Mouse (Mus musculus) spleen, adult 18-20 months (tissue): ENCODE results near the gene Plekha1.
A peak's percentile ranks its signal among the peaks of the same experiment; 100 is the strongest.

Experiments
- DNase-seq, 2 experiments: peaks; one replicate each; pipeline ENCODE4 v3.0.0; 2022; ENCODE audit warnings: mixed read lengths in 2 of 2

Gene Plekha1

DNA sequence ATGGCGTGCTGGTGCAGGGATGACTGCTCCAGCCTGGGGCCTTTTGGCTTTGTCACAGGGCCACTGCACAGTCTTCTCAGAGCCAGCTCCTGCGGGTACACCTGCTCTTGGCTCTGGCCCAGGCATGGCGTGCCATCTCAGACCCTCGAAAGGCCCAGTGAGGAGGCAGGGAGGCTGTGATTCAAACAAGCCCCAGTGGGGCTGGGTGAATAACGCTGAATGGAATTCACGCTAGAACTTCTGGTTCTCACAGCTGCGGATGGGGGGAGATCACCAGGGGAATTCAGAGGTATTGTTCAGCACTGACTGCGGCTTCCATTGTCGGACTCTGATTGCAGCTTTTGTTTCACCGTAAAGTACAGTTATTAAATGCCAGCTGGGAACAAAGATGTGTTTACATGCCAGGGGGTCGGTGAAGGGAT lies 4.8 kb upstream of the Plekha1 start:
- no peak for DNase-seq

DNA sequence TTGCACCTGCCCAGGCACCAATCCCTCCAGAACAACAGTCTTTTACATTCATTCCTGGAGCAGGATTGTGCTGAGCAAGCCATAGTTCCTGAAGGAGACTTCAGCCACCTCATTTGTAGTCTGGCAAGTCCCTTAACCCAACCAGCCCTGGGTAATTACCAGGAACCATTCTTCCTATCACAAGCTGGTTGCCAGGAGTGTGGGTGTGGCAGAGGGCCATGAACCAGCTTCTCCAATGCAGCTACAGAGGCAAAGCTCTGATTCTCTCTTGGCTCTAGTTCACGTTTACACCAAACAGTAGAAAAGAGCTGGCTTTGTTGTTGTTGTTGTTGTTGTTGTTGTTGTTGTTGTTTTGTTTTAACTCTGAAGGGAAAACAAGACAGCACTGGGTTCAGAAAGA lies 3.1 kb upstream of the Plekha1 start:
- DNase-seq: no peak

DNA sequence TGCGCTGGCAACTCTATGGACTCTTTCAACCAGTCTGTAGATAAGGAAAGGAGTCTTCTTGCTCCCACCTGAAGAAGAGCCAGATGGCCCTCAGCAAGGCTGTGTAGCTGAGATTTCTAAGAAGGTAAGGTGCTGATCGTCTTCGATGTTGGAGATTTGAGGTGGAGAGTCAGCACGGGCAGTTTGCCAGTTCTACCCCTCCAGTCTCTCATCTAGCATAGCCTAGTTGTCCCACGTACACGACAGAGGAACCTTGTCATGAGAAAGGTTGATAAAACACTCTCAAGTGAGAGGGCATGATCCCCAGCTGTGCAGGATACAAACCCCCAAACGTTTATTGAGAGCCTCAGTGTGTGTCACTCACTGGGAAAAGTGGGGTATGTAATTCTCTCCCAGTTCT lies 845 bp upstream of the Plekha1 start:
- DNase-seq: no peak

DNA sequence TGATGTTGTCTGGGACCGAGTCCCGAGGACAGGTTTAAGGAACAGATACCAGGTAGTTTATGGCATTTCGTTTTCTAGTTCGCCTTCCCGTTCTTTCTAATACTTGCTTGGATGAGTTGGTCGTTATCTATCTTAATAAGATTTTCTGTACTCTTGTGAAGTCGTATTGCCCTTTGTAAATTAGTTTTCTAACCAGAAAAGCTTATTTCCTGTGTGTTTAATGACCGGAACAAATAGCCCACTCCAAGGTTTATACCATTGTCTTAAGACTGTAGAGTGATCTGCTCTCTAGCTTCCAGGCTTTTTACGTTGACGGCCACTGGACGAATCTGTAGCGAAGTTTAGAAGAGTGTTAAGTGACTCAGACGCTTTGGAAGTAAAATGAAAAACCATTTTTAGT lies 1.1 kb downstream of the Plekha1 start:
- DNase-seq: no peak

DNA sequence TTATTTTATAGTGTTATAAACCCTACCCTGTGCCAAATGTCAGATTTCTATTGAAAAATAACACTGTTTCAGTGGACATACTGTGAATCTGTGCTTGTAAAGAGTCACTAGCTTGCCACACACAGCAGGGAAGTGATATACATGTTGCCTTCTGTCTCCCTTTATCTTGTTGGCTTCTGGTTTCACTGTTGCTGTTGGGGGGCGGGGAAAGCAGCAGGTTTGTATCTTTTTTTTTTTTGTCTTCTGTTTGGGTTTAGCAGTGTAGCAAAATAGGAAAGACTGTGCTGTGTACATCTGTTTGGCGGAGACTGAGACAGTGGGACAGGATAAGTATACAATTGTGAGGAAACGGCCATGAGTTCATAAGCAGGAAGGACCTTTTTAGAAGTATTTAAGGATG lies 1.7 kb downstream of the Plekha1 start:
- no peak for DNase-seq

DNA sequence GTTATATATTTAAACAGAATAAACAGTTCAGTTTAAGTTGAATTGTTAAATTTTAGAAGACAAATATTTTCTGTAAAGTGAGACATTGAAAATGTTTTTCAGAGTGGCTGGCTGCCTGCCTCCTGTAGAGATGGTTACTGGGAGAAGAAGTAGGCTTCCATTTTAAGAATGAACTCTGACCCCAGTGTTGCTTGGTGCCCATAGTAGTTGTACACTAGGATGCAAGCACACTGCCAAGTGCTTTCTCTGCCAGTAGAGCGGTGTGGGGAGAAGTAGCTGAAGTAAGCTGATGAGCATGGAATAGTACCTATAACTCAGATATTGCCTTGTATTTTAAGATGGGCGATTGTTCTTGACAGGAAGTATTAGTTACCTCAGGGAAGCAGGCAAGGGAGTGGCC lies 18.6 kb downstream of the Plekha1 start:
- DNase-seq: no peak

DNA sequence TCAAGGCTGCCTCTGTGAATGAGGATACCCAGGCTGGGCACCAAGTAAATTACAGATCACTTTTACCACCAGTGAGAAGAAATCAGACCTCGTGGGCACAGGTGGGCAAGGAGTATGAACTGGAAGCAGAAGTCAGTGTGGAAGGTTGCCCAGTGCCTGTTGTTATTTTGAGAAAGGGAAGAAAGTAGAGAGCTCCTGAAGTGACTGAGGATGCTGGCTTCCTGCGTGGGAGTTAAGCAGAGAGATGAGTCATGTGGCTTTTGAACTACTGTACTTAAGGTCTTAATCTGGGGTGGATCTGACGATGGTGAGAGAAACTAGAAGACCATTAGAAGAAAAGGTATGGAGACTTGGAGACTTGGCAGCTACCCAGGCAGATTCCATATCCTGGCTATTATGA lies 20.7 kb downstream of the Plekha1 start:
- no peak for DNase-seq

DNA sequence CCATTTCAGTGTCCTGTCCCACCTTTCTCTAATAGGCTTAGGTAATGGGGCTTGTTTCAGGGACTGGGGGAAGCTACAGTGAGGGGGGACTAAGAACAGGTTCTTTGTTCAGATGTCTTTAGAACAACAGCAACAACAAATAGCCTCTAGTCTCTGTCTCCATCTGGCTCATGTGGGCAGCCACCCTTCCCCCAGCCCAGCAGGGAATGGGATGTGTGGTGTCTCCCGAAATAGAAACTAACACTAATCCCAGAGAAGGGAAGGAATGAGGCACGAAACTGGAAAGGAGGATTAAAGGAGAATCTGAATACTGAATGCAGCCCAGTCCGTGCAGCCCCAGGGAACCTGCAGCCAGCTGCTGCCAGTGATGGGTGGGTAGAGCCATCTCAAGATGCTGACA lies 22.4 kb downstream of the Plekha1 start:
- no peak for DNase-seq

DNA sequence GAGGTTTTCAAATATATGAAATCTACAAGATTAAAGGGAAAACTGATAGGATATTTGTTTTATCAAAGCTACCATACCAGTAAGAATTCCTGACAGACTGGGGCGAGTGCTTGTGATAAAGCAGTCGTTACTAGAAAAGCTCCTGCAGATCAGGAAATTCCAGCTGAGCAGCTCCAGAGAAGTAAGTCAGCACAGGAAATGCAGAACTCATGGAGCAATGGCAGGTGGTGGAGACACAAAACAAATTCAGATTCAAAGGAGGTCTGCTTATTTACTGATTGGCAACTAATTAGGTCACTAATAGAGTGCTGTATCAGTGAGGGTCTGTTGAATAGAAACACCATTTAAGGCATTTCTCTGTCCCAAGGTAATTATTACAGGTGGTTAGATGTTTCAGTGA lies 25.3 kb downstream of the Plekha1 start:
- no peak for DNase-seq

DNA sequence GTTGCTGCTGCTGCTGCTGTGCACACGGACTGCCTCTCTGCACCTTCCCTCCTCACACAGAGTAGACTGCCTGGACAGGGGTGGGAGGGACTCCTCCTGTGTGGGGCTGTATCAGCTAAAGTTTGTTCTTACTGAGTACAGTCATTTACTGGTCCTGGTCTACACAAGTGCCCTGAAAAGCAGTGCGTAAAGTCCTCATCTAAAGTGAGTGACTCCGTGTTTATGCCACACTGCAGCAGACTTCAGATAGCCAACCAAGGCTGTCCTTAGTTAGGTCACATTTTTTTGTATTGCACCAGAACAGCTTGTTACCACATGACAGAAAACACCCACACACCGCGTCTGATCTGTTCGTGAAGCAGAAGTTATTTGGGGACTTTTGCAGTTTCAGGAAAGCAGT lies 27.4 kb downstream of the Plekha1 start:
- DNase-seq: peak in 1 of 2 experiments; percentile 11

DNA sequence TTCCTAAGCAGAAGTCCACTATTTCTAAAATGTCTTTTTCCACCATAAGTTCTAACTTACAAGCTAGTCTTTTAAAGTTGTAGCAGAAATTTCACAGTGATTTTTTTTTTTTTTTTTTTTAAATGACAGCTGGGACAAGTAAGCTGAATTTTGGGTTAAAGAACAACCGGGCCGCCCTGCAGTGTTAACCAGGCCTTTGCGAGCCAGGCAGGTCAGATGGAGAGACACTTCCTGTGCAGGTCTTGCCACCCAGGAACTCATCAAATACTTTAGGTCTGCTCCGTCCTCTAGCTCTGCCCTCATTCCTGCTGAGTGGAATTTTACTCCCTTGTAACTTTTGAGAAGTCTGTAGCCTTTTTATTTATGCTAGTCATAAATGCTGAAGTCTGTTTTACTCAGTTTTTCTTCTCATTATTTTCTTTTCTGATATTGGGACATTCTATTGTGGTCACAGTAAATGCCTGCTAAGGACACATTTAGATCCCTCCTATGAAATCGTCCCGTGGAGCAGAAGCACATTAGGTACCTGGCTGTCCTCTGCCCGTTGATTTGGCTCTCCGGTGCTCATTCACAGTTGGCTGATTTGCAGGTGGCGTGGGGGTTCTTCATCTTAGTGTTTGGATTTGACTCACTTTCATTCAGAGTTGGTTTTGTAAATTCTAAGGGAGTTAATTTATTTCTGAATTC lies 29.5 kb downstream of the Plekha1 start:
- DNase-seq: no peak

DNA sequence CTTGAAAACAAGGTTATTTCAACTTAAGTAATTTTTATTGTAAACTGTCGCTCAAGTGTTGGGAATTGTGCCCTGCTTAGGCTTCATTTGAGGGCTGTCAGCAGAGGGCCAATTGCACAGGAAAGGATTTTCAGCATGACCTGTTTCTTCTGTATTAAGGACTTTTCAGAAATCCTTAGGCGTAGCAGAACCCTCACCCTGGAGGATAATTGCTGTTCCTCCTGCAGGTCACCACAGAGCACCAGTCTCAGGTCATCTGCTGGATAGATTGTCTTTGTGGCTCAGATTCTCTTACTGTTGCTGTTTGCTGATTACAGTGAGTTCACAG lies 30.0 kb downstream of the Plekha1 start:
- no peak for DNase-seq

DNA sequence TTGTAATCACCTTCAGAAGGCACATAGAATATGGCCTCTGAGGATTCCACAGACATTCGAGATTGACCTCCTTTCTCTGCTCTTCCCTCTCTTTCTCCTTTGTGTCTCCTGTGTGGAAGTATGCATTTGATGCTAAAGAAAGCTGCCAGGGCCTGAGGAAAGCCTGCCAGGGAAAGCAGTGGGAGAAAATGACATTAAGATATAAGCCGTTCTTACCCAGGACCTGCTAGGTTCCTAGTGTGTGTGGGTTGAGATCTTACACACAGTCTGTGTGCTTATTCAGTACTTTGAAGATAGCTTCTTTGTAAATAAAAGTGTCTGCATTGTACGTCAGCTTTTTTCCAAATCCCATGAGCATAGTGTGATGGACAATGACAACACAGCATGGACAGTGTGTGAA lies 30.5 kb downstream of the Plekha1 start:
- no peak for DNase-seq

DNA sequence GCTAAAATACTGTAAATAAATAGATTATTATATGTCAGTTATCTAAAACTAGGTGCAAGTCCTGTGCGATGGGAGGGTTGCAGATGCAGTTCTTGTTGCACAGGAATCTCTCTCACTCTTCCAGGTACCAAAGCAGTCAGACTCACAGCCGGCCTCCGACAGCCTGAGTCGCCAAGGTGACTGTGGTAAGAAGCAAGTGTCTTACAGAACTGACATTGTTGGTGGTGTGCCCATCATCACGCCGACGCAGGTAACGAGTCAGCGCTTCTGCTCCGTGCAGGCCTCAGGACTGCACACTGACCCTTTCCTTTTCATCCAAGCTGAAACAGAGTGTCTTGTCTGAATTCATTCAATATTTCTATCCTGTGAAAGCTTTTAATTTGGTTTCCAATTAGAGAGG lies 31.6 kb downstream of the Plekha1 start:
- no peak for DNase-seq

DNA sequence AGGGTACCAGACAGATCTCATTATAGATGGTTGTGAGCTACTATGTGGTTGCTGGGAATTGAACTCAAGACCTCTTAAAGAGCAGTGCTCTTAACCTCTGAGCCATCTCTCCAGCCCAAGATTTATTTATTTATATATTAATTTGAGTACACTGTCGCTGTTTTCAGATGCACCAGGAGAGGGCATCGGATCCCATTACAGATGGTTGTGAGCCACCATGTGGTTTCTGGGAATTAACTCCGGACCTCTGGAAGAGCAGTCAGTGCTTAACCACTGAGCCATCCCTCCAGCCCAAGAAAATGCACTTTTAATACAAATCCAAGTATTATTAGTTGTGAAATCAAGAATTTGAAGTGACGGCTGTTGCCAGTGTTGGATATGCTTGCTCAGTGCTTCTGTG lies 32.8 kb downstream of the Plekha1 start:
- DNase-seq: no peak

DNA sequence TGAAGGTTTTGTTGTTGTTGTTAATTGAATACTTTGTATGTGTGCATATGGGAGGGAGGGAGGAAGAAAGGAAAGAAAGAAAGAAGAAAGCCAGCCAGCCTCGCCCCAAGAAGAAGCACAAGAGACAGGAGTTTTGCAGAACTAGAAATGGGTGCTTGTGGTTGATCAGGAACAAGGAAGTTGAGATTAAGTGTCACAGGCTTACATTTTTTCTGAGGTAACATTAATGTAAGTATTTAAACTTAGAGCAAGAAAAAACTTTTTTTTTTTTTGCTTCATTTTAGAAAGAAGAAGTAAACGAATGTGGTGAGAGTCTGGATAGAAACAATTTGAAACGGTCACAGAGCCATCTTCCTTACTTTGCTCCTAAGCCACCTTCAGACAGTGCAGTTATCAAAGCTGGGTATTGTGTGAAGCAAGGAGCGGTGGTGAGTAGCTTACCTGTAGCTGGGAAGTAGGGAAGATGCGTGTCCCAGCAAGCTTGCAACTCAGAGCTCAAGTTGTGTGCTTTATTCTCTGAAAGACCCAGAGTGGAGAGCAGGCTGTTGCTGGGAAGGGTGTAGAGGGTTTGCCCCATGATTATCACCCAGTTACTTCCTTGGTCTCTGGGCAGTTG lies 34.8 kb downstream of the Plekha1 start:
- DNase-seq: no peak

DNA sequence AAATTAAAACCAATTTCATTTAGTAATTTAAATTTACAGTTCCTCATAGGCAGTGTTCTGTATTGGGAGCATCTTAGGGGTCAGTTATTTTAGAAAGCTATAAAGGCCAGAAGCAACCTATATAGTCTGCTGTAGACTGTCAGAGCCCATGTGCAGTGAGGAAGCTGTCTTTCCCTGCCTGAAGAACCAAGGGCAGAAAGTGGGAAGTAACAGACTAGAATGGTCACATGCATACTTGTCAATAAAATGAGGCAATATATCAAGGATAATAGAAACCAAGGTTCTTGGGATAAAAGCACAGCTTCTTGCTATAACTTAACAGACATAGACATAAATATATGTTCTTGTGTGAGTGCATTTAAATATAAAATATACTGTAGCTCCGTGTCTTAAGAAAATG lies 37.4 kb downstream of the Plekha1 start:
- no peak for DNase-seq

DNA sequence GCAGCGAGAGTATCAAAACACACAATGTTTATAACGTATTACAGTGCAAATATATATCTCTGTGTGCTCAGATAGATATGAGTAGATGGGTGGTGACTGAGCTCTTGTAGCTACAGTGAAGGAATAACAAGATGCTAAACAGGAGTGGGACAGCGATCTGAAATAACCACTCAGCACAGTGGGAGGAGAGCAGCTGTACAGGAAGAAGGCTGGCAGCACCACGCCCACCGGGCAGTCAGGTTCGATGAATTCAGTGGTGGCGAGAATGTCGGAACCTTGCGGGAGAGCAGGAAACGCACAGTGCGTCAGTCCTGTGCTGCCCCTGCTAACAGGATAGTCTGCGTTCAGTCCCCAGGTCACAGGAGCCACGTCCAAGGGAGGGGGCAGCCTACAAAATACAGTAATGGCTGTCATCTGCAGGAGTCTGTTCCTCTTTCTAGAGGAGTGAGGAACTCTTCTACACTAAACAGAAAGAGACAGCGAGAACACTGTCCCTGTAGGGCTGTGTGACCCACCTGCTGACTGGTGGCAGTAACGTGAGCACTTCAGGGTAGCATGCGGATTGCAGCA lies 38.0 kb downstream of the Plekha1 start:
- DNase-seq: peak; percentile 9 to 34

DNA sequence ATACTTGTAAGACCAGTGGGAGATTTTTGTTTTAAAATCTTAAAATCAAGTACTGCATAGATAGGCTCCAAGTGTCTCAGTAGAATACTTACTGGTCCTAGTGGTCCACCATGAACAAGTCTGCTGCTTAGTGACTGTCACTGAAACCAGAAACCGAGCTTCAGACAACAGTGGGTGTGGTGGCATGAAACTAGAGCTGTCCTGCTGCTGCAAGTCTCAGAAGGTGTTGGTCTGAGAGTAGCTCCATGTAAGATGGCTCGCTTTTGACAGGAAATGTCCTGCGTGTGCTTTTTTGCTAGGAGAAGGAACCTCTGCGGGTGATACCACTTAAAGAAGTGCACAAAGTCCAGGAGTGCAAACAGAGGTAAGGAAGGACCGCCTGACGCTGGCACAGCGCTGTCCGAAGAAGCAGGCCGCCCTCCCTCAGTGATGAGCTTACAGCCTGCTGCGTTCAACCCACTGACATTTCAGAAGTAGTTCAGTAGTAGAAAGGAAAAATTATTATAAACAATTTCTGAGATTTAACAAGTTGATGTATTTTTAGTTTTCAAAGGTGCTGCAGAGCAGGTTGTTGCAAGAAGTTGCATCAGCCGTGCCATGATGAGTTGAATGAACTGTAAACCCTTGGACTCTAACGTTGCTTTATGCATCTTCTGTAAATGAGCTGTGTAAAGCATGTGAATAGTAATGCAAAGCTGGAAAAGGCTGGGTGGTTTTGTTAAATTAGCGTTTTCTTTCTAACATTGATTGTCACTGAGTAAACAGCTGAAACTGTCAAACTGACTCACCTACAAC lies 39.2 kb downstream of the Plekha1 start:
- no peak for DNase-seq

DNA sequence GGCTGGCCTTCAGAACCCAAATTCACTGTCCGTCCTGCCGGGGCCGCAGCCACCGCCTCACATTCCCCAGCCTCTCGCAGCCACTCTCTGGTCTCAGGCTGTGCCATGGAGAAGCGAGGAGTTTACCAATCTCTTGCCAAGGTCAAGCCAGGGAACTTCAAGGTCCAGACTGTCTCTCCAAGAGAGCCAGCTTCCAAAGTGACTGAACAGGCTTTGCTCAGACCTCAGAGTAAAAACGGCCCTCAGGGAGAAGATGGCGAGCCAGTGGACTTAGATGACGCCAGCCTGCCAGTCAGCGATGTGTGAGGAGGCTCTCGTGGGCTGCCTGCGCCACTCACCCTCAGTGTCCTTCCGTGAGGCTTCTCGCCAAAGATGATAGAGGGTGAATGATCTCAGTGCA lies 45.3 kb downstream of the Plekha1 start:
- DNase-seq: no peak

DNA sequence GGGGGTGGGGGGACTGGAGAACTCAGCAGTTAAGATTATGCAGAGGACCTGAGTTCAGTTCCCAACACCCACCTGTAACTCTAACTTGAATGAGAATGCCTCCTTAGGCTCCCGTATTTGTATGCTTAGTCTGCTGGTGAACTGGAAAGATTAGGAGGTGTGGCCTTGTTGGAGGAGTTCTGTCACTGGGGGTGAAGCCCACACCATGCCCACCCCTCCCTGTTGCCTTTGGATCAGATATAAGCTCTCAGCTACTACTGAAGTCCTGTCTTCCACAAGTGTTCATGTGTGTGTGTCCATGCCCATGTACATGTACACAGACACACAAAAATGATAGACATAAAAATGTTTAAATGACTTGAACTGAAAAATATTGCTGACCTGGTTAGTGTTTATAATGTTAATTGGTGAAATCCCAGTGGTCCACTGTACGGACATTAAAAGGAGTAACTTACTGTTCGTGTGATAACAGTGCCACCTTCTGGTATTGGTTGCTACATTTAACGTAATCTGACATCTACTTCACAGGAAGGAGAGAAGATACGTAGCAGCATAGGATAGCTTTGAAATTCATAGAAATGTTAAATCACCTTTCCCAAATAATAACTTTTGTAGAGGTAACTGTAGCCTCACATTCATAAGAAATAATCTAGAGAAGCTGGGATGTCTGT lies 49.3 kb downstream of the Plekha1 start:
- DNase-seq: no peak

DNA sequence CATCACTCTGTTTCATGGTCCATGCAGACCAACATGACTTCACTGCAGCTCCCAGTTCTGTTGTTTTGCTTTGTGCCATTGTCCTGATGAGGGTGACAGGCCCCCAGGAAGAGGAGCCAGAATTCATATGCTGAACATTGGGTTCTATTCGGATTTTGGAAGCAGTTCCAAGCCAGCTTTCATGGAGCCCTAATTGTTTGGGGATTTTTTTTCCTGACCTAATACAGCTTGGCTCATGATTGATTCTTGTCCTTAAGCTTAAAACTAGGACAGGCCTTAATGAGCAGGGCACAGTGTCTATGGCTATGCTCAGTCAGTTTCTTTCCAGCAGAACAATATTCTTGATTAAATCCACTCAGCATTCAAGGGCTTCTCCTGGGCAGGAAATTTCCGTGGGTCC lies 52.7 kb downstream of the Plekha1 start:
- no peak for DNase-seq

DNA sequence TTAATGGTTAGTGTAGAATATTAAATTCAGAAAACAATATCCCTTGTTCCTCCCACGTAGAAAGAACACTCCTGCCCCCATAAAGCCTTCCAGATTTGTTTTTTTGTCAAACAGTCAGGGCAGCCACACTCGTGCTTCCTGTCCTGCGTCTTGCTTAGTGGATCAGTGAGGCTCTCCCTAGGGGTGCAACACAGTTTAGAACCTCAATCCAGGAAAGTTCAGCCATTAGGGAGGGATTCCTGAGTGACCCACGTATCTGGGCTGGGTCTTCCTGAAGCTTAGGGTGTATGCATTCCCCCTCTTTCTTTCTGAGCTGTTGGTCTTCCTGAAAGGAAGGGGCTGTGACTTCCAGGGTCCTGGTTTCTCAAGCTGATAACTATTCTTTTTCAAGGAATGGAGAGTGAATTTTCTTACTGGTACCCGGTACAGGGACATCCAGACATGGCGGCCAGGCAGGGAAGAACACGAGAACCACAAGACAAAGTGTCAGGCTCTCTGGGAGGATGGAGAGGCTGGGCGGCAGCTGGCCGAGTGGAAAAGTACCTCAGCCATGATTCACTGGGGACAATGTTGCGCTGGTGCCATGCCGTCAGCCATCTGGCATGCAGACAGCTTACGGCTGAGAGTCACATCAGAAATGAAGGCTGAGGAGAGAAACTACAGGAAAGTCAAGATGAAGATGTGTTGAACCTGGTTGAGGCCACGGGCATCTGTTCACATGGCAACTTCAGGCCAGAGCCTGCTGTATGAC lies 57.6 kb downstream of the Plekha1 start:
- DNase-seq: no peak
